Mouse (Mus musculus) naive thymus-derived CD4-positive, alpha-beta T cell, adult 2 months (primary cell): Measurements from ENCODE around the gene Il17rb.
A peak's percentile ranks its signal among the peaks of the same experiment; 100 is the strongest.

Experiments
- DNase-seq: peaks from one replicate; pipeline ENCODE4 v3.0.0-alpha.2; 2011; ENCODE audit warnings: low read depth

The Il17rb gene

GRCm38 (mm10) chr14:30016666-30017065, 8.0 kb upstream of the Il17rb start:
- no peak for DNase-seq

GRCm38 (mm10) chr14:30015008-30015407, 6.3 kb upstream of the Il17rb start:
- no peak for DNase-seq

DNA sequence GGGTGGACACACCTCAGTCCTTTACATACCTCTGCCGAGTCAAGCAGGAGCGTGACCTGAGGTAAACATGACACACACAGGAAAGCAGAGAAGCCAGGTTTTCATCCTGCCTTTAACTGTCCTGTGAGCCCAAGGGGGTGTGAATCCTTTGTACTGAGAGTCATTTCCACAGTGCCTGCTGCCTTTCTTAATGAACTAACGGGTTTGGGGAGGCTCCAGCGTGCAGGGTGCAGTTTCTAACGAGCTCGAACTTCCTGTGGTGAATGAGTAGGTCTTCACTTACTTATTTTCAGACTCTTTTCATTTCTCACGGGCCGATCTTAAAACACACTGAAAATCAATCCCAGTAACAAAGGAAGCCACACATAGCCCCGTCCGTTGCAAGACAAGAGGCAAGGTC, 5.8 kb upstream of the Il17rb start:
- DNase-seq = peak; percentile 72

- DNase-seq = no peak
These were observed 3.3 kb upstream of the Il17rb start for GRCm38 (mm10) chr14:30011886-30012560.

DNA sequence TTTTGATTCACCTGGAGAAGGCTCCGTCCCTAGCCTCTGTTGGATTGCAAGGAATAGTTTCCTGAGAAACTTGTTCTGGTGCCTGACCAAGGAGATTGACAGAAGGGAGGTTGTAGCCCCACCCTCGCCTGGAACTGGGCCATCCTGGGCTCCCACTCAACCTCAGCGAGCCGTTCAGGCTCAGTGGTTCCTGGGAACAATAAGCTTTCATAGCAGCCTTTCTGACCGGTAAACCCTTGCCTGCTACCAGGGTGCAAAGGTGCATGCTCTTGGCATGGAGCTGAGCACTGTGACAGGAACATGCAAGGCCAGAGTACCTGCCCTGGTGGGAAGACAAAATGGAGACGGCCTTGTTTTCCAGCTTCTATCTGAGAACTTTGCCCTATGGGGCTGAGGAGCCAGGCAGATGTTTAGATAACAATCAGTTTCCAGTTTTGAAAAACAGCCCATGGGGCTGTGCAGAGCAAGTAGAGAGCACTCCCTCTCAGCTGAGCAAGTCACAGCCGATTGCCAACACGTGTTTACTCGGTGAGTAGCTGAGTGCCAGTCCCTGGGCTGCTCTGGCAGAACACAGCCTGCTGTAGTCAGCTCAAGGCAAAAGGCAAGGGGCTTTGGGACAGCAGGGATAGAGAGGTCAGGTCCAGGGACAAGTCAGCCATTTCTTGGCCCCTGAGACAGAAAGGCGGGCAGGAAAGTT, 1.3 kb upstream of the Il17rb start:
- peak; percentile 43 for DNase-seq

DNA sequence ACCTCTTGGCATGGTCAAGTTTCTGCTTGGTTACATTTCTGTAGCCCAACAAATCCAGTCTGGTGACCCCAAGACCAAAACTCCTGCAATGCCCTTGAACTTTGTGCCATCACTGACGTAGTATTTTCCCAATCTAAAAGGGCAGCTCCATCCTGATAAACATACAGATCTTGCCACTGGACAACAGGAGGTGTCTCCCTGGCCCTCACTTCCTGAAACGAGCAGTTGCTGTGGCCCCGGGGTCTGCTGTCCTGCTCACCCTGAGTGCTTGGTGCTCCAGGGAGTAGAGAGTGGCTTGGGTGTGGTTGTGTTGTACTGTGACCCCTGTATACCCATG, 9.3 kb downstream of the Il17rb start:
- DNase-seq = no peak

GRCm38 (mm10) chr14:29998747-29999474, 9.8 kb downstream of the Il17rb start:
- no peak for DNase-seq

DNA sequence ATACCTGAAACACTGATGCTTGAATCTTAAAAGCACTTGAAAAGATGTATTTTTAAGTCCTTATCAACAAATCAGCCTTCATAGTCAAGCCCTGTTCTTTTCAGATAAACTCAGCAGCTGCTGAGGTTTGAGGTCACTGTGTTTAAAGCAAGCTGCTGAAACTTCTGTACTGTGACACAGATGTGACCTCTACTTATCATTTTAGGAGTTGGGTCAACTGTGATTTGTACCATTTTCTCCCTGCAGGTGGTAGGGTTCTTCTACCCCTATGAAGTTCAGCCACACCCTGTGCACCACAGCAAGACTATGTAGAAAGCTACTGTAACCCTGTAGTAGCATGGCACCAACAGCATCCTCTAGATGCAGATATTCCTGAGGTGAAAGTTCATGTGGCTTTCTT, 11.4 kb downstream of the Il17rb start:
- DNase-seq = no peak

DNA sequence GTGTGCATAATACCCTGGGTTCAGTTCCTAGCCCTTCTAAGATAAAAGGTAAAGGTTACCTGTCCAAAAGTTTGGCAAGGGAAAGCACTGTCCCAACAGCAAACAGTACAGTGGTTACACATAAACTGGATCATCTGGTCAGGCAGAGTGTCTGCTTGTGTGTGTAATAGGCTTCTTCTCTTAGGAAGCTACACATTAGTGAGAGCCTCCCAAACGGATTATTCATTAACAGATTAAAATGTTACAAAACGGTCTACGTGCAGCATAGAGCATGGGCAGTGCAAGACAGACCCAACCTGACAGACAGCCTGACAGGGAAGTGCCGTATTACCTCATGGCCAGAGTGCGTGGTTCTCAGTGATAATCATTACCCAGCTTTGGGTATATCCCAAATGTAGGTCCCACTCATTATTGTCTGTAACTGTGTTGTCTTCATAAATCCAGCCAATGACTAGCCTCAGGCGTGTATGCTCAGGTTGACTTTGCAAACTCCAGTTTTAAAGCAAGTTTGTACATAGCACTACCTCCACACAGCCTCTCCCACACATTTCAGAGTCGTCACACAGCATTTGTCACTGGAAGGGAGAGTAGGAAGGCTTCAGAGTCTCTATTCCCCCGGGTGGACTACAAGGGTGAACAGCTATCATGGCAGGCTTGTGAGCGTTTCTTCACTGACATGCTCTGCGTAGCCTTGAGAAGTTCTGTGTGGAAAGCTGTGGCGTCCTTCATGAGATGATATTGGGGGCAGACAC, 12.5 kb downstream of the Il17rb start:
- no peak for DNase-seq

- no peak for DNase-seq
These were observed 13.7 kb downstream of the Il17rb start for GRCm38 (mm10) chr14:29994976-29995375.

GRCm38 (mm10) chr14:29988337-29988736, 20.4 kb downstream of the Il17rb start:
- DNase-seq = no peak

GRCm38 (mm10) chr14:29987739-29988138, 21.0 kb downstream of the Il17rb start:
- no peak for DNase-seq

- DNase-seq = no peak
These were observed 21.4 kb downstream of the Il17rb start for GRCm38 (mm10) chr14:29987276-29987675.

GRCm38 (mm10) chr14:29986096-29986495, 22.6 kb downstream of the Il17rb start:
- no peak for DNase-seq

GRCm38 (mm10) chr14:29980447-29981205, 28.1 kb downstream of the Il17rb start:
- peak; percentile 77 for DNase-seq

DNA sequence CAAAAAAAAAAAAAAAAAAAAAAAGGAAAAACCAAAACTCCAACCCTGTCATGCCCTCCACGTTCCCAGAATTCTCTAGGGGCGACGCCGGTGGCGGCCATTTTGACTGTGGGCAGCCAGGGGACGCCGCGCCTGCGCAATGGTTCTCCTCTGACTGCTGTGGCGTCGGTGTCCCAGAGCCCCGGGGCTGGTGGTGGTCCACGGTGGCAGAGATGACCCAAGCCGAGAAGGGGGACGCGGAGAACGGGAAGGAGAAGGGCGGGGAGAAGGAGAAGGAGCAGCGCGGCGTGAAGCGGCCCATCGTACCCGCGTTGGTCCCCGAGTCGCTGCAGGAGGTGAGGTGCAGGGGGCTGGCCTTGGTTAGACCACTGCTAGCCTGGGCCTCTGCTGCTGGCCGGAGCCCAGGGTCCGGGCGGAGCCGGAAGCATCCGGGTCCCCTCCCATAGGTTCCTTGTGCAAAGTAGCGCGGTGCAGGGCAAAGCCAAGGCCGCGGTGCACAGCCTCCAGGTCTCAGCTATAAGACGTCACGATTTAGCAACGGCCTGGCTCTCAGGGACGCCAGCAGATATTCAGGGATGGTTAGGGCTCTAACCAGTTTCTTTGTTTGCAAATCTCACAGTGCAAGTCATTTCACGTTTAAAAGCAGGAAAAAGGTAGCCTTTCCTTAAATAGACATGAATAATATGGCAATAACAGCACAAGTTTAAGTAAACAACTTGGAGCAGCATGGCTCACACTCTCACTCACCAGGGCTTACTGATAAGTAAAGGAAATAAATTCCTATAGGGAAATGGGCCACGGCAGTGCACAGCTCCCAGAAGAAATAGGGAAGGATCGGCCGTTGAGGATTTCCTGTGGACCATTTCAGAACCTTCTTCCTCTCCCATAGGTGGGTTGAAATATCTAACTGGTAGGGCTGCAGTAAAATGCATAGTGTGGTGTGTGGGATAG, 30.2 kb downstream of the Il17rb start, which contains the start of gene Actr8:
Actr8 (plus strand) TSS at position 84 of the 951 bp plus-strand sequence.
- peak; percentile 79 for DNase-seq

DNA sequence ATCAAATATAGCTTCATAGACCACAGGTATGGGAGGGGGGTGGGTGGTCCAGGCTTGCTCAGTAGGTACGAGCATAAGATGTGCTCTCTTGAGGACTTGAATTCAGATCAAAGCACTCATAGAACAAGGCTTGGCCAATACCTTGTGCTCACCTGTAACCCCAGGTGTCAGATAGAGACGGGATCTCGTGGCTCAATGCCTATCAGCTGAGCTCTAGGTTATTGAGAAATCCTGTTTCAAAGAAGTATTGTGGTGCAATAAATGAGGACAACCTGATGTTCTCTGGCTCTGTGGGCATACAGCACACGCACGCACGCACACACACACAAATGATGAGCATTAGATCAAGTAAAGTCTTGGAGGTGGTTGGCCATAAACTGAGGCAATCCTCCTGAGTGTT, 31.8 kb downstream of the Il17rb start:
- peak; percentile 18 for DNase-seq

DNA sequence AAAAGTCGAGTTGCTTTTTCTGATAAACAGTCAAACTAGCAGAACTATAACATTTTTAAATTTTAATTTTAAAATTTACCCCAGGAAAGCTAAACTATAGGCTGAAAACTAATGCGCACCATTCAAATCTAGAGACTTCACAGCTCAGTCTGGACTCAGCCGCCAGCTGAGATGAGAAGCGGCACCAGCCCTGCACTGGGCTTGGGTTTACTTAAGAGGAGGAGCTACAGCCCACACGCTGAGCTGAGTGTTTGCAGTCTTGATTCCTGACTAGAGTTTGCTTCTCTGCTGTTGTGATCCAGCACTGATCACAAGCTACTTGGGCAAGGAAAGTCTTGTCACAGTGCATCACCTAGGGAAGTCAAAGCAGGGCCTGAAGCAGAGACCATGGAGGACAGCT, 36.7 kb downstream of the Il17rb start:
- DNase-seq = no peak

DNA sequence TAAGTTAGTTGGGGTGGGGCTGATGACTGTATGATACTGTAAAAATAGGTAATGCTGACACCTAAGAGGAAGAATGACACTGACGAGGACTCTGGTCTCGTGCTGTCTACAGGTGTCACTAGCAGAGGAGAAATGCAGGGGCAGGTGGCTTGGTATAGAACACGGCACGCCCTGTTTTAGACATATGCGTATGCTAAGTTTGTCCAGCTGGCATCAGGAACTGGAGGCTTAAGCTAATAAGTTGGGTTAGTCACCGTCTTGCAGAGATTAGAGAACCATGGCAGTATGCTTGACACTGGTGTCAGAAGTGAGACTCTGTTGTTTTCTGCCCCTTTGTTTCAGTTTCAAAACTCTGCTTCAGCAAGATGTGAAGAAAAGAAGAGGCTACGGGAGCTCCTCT, 37.2 kb downstream of the Il17rb start:
- DNase-seq = no peak

GRCm38 (mm10) chr14:29968075-29968821, 40.4 kb downstream of the Il17rb start, which contains the start of gene Selenok:
Gene Selenok, plus strand, starts transcription at chr14:29968308.
- peak; percentile 96 for DNase-seq
